ENCODE assay signal across 9 mouse cellular contexts in the genomic region with DNA sequence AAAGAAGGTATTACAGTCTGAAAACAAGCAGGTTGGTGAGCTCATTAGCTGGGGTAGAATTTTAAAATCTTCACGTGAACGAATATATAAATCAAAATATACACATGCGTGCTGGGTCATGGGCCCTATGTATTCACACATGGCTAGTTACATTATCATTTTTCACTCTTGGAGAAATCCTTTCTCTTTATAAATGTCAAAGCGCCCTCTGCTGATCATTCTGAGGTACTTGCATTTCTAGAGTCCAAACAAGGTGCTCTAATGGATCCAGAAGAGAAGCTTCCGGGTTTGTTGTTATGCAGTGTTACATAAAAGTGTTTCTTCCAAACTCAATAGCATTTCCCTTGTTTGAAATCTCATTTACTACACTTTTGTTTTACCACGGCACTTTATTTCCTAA. TPM values are rescaled to one million over a fixed set of nuclear protein-coding genes. Genes with fewer than 3 reads are reported as not detected.
DNase-seq lines count a peak whose midpoint lies in the region; ATAC-seq and TF ChIP-seq lines count a peak whose summit lies in the region.
"Had no signal": no experiment of that assay in that cellular context is flagged by ENCODE, and none has a peak within 500 bp of the region (broad histone marks: within the 10 kb centered on the region; RNA-seq: fewer than 3 reads in every experiment).

No protein-coding gene starts in this region.

- no peak overlapping the region for H3K27ac ChIP-seq in layer of hippocampus, adult 2 months
- H3K27ac ChIP-seq: limb, embryonic 13.5 days had no signal

- no peak overlapping the region for H3K4me3 ChIP-seq in layer of hippocampus, adult 2 months
- H3K4me3 ChIP-seq: limb, embryonic 13.5 days had no signal

- TF ChIP-seq CTCF in layer of hippocampus, adult 2 months (conservative IDR thresholded peaks at IDR 0.05): peak; percentile 95

- peak; percentile 26 for DNase-seq in adrenal gland, postnatal 14 days
- no peak for DNase-seq in adrenal gland, adult 2 months
- DNase-seq in layer of hippocampus, adult 2 months (ENCODE audit: low spot score in 2 of 2): peak; percentile 31 to 46
- no peak for DNase-seq in layer of hippocampus, postnatal 25 days (ENCODE audit: extremely low spot score in 1 of 2, low spot score in 1 of 2)
- DNase-seq in induced T-regulatory cell, adult 2 months (ENCODE audit: low read depth): peak; percentile 78
- peak; percentile 54 for DNase-seq in mesoderm, embryonic 11.5 days (ENCODE audit: low read depth, low spot score)
- DNase-seq in adrenal gland, postnatal 25 days: no peak

- ATAC-seq in activated CD4-positive, CD25-positive, alpha-beta regulatory T cell, adult 4 months: peak; percentile 83

RNA-seq across cellular contexts. Expression of gene Ifih1, which starts 15.6 kb away (rescaled TPM):
- total RNA-seq in adrenal gland, postnatal 14 days (2021): 8.7 and 9.9 TPM in 2 replicates
- 10 to 100 TPM; 11.1 to 13.3 TPM for total RNA-seq in adrenal gland, adult 2 months (2021)
- 16.3 and 21.3 TPM in 2 replicates for polyA plus RNA-seq in adrenal gland, adult 2 months (2012; rRNA removed)
- total RNA-seq in layer of hippocampus, adult 2 months (2021): 1 to 10 TPM; 1.8 to 2.0 TPM
- total RNA-seq in layer of hippocampus, postnatal 25 days (2021): 1 to 10 TPM; 1.2 to 2.1 TPM
- 10 to 100 TPM; 25.1 to 32.1 TPM for polyA plus RNA-seq in activated CD4-positive, CD25-positive, alpha-beta regulatory T cell, adult 4 months (2017; shearing (Covaris generic))
- 7.9 and 17.2 TPM in 2 replicates for total RNA-seq in adrenal gland, postnatal 25 days (2021)

RNA-seq across cellular contexts. Expression of gene Gca, which starts 33.6 kb away (rescaled TPM):
- 3.0 and 4.0 TPM in 2 replicates for total RNA-seq in adrenal gland, postnatal 14 days (2021)
- total RNA-seq in adrenal gland, adult 2 months (2021): 1 to 10 TPM; 3.7 to 3.8 TPM
- polyA plus RNA-seq in adrenal gland, adult 2 months (2012; rRNA removed): 1.7 TPM in 2 replicates
- total RNA-seq in layer of hippocampus, adult 2 months (2021): 10 to 100 TPM; 13.5 to 15.3 TPM
- total RNA-seq in layer of hippocampus, postnatal 25 days (2021): 10 to 100 TPM in 1 of 2 experiments, 1 to 10 TPM in 1; 8.3 to 12.0 TPM
- polyA plus RNA-seq in activated CD4-positive, CD25-positive, alpha-beta regulatory T cell, adult 4 months (2017; shearing (Covaris generic)): 1 to 10 TPM; 1.5 to 2.1 TPM
- 3.5 and 5.5 TPM in 2 replicates for total RNA-seq in adrenal gland, postnatal 25 days (2021)

RNA-seq across cellular contexts. Expression of gene Fap, which starts 56.6 kb away (rescaled TPM):
- total RNA-seq in adrenal gland, postnatal 14 days (2021): 4.6 and 6.2 TPM in 2 replicates
- total RNA-seq in adrenal gland, adult 2 months (2021): 1 to 10 TPM; 2.3 to 2.9 TPM
- polyA plus RNA-seq in adrenal gland, adult 2 months (2012; rRNA removed): 0.18 and 0.64 TPM in 2 replicates
- total RNA-seq in layer of hippocampus, adult 2 months (2021): under 1 TPM; 0.74 to 0.88 TPM
- total RNA-seq in layer of hippocampus, postnatal 25 days (2021): under 1 TPM; 0.70 to 0.96 TPM
- under 1 TPM in 1 of 2 experiments, not detected in 1; 0.24 TPM for polyA plus RNA-seq in activated CD4-positive, CD25-positive, alpha-beta regulatory T cell, adult 4 months (2017; shearing (Covaris generic))
- total RNA-seq in adrenal gland, postnatal 25 days (2021): 2.5 and 3.5 TPM in 2 replicates

Comparison
In these comparisons a context has a peak if more than half of its experiments do, and no peak if none do; other contexts are left out.
1. DNase-seq: peak in adrenal gland, postnatal 14 days (single experiment), layer of hippocampus, adult 2 months (2 of 2), induced T-regulatory cell, adult 2 months (single experiment) and mesoderm, embryonic 11.5 days (single experiment); none in adrenal gland, adult 2 months (single experiment), layer of hippocampus, postnatal 25 days (0 of 2) and adrenal gland, postnatal 25 days (single experiment).